Mouse (Mus musculus) brain, embryonic 14.5 days (tissue): ENCODE measurements around the gene Dyrk1a.
A peak's percentile ranks its signal among the peaks of the same experiment; 100 is the strongest.

Experiments
- CTCF ChIP-seq: fragments of 200-500 bp; IDR thresholded peaks from 2 replicates; pipeline ENCODE4 v1.5.1; 2012; ENCODE audit warnings: inconsistent platforms, mild to moderate bottlenecking, moderate library complexity, borderline replicate concordance; ENCODE audit not compliant: insufficient read depth, insufficient read length; ENCODE audit errors: extremely low read depth
- POLR2A ChIP-seq: fragments of 200-500 bp; IDR thresholded peaks from 2 replicates; pipeline ENCODE4 v1.6.1; 2012; ENCODE audit warnings: mild to moderate bottlenecking, inconsistent platforms, borderline replicate concordance; ENCODE audit not compliant: poor library complexity, insufficient read depth, insufficient read length, severe bottlenecking; ENCODE audit errors: extremely low read depth

- TF ChIP-seq POLR2A = peak; percentile 54
- no peak for TF ChIP-seq CTCF
Observed at GRCm38 (mm10) chr16:94526344-94527151, 43.3 kb upstream of the Dyrk1a start, which contains the start of gene Vps26c.
